8 mouse cellular contexts compared by ENCODE assay signal in the genomic region with DNA sequence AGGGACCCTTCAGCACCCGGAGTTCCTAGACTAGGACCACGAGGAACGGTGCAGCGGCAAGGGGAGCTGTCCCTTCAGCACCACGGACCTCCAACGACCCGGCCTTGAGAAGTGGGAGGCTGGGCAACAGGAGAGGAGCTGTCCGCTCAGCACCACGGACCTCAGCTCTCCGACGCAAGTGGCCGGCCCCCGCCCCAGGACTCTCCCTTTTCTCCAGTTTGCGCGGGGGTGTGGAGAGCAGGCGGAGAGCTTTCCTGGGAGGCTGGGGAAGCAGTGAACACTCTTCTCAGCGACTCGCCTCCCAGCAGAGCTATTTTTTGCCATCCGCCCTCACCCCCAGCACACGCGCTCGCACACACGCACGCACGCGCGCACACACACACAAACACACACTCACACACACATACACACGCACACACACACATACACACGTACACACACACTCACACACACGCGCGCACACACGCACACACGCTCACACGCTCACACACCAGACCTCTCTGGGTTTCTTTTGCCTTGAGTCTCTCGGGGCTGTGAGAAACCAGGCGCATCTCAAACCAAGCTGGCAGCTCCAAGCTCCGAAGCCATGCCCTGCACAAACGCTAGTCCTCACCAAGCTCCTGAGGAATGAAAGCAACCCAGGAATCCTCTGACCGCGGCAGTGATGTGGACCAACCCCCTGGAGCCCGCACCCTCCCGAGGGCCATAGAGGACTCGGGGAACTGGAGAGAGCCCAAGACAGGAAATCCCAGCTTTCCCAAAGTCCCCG. TPM values are rescaled to one million over a fixed set of nuclear protein-coding genes. Genes with fewer than 3 reads are reported as not detected.
DNase-seq lines count a peak whose midpoint lies in the region; ATAC-seq and TF ChIP-seq lines count a peak whose summit lies in the region.

No protein-coding gene starts in this region.

- peak; percentile 85 for ATAC-seq in neural tube, embryonic 15.5 days (ENCODE audit: low FRiP score)

- H3K27me3 ChIP-seq in ES-Bruce4 (ENCODE audit: control insufficient read depth, insufficient read depth, low read length, poor library complexity, severe bottlenecking) = no peaks in the 10 kb centered on the region
- no peaks in the 10 kb centered on the region for H3K27me3 ChIP-seq in neural tube, embryonic 15.5 days (replicated peaks)

- no peaks in the 10 kb centered on the region for H3K36me3 ChIP-seq in ES-Bruce4 (ENCODE audit: control insufficient read depth, insufficient read depth, low read length, poor library complexity, severe bottlenecking)
- no peaks in the 10 kb centered on the region for H3K36me3 ChIP-seq in neural tube, embryonic 15.5 days

- no peaks in the 10 kb centered on the region for H3K4me1 ChIP-seq in ES-Bruce4 (ENCODE audit: control insufficient read depth, insufficient read depth, low read length)
- peaks cover 15% of the 10 kb centered on the region for H3K4me1 ChIP-seq in neural tube, embryonic 15.5 days

- no peak overlapping the region for H3K9ac ChIP-seq in ES-Bruce4 (ENCODE audit: low read depth, poor library complexity, severe bottlenecking)
- H3K9ac ChIP-seq in neural tube, embryonic 15.5 days (replicated peaks) = peak overlapping the region; percentile 55

- TF ChIP-seq EP300 in ES-Bruce4 (IDR thresholded peaks at IDR 0.05; ENCODE audit: insufficient read depth, low read depth, low read length) = peak; percentile 68; the same call in 1 of the 2 replicates

- H3K4me3 ChIP-seq in ES-Bruce4 (ENCODE audit: low read depth, low read length) = peak overlapping the region; percentile 36
- peak overlapping the region; percentile 49 for H3K4me3 ChIP-seq in neural tube, embryonic 15.5 days (replicated peaks)

- TF ChIP-seq CTCF in ES-Bruce4 (IDR thresholded peaks at IDR 0.05; ENCODE audit: low read depth, low read length) = no peak

- no peak overlapping the region for H3K27ac ChIP-seq in ES-Bruce4 (ENCODE audit: insufficient read depth, low read length)
- H3K27ac ChIP-seq in neural tube, embryonic 15.5 days (replicated peaks) = peak overlapping the region; percentile 79

- peak; percentile 30 to 33 for DNase-seq in cerebellum, adult 18-20 months
- peak; percentile 98 for DNase-seq in forelimb bud, embryonic 11.5 days (ENCODE audit: low read depth, low spot score)
- peak; percentile 79 to 90 for DNase-seq in heart, postnatal 36 days
- DNase-seq in layer of hippocampus, adult 11-12 months (ENCODE audit: low spot score) = peak; percentile 79
- peak; percentile 58 to 64 for DNase-seq in lung, adult 18-20 months
- peak; percentile 28 to 40 for DNase-seq in thymus, adult 18-20 months

- intact Hi-C loops in heart, postnatal 36 days (cut with DNase I) = loop anchor here (5.0 kb wide), 2 partner anchors 236 to 251 kb away; no protein-coding TSS in a partner anchor

- no peak for TF ChIP-seq POLR2A in ES-Bruce4 (IDR thresholded peaks at IDR 0.05; ENCODE audit: insufficient read depth, low read length)

- H3K4me2 ChIP-seq in neural tube, embryonic 15.5 days = peak overlapping the region; percentile 81

- WGBS in neural tube, embryonic 15.5 days = 9% methylated on average over 44 of the region's 45 CpGs

- H3K9me3 ChIP-seq in ES-Bruce4 (replicated peaks; ENCODE audit: control insufficient read depth, insufficient read depth, low read length, poor library complexity, severe bottlenecking) = no peaks in the 10 kb centered on the region
- no peaks in the 10 kb centered on the region for H3K9me3 ChIP-seq in neural tube, embryonic 15.5 days (replicated peaks)

RNA-seq across cellular contexts. Expression of gene Cacng3, which starts 0.8 kb away (rescaled TPM):
- not detected in 2 replicates for polyA plus RNA-seq in ES-Bruce4 (2011; ENCODE audit: insufficient read depth, insufficient read length, low read depth, missing spikeins)
- not detected for total RNA-seq in heart, postnatal 36 days (2021)
- polyA plus RNA-seq in neural tube, embryonic 15.5 days (2015; fragmentation: Nextera tagmentation; extraction: Ambion mirVana) = 31.3 and 34.6 TPM in 2 replicates

Comparison
In these comparisons a context has a peak if more than half of its experiments do, and no peak if none do; other contexts are left out.
1. DNase-seq: peak in every context shown above with its lines; median percentile 98 in forelimb bud, embryonic 11.5 days; 84 in heart, postnatal 36 days; 79 in layer of hippocampus, adult 11-12 months; 61 in lung, adult 18-20 months; 34 in thymus, adult 18-20 months; 32 in cerebellum, adult 18-20 months.
2. RNA of gene Cacng3, which starts 0.8 kb away (polyA plus RNA-seq): 31.3 to 34.6 TPM in neural tube, embryonic 15.5 days; not detected in ES-Bruce4; every median in the first group is over 10 times any median in the second.